Mouse (Mus musculus) testis, adult 2 months (tissue): ENCODE measurements at regions not wholly inside any gene's neighbourhood (a gene's known extent, or its start where the extent isn't known, plus 50 kb on each side); places are given as distances from the start of the nearest gene placed in this dataset.

Experiments used
- H3K27ac ChIP-seq: fragments of 200-500 bp; 2 replicates; pipeline ENCODE4 v1.5.1; 2012; ENCODE audit warnings: low read depth, low read length; ENCODE audit not compliant: control insufficient read depth, insufficient read depth
- H3K27me3 ChIP-seq: fragments of 200-500 bp; 2 replicates; pipeline ENCODE4 v1.6.1; 2012; ENCODE audit warnings: mild to moderate bottlenecking, low read length, moderate library complexity; ENCODE audit not compliant: control insufficient read depth, insufficient read depth
- H3K36me3 ChIP-seq: fragments of 200-500 bp; 2 replicates; pipeline ENCODE4 v1.6.1; 2012; ENCODE audit warnings: mild to moderate bottlenecking, low read length; ENCODE audit not compliant: control insufficient read depth, insufficient read depth
- H3K4me1 ChIP-seq: fragments of 200-500 bp; 2 replicates; pipeline ENCODE4 v1.6.1; 2012; ENCODE audit warnings: low read length; ENCODE audit not compliant: control insufficient read depth, insufficient read depth
- H3K4me3 ChIP-seq: fragments of 200-500 bp; 2 replicates; pipeline ENCODE4 v1.5.1; 2012; ENCODE audit warnings: low read depth, mild to moderate bottlenecking, low read length, moderate library complexity, mixed read lengths; ENCODE audit not compliant: control insufficient read depth
- CTCF ChIP-seq: fragments of 200-500 bp; IDR thresholded peaks from 2 replicates; pipeline ENCODE4 v1.5.1; 2012; ENCODE audit warnings: low read depth, mild to moderate bottlenecking, inconsistent platforms, low read length, moderate library complexity; ENCODE audit not compliant: control insufficient read depth, insufficient read depth, insufficient replicate concordance
- POLR2A ChIP-seq: fragments of 200-500 bp; IDR thresholded peaks from 2 replicates; pipeline ENCODE4 v1.6.1; 2012; ENCODE audit warnings: low read depth, mild to moderate bottlenecking, inconsistent platforms, low read length, moderate library complexity; ENCODE audit not compliant: control insufficient read depth

DNA sequence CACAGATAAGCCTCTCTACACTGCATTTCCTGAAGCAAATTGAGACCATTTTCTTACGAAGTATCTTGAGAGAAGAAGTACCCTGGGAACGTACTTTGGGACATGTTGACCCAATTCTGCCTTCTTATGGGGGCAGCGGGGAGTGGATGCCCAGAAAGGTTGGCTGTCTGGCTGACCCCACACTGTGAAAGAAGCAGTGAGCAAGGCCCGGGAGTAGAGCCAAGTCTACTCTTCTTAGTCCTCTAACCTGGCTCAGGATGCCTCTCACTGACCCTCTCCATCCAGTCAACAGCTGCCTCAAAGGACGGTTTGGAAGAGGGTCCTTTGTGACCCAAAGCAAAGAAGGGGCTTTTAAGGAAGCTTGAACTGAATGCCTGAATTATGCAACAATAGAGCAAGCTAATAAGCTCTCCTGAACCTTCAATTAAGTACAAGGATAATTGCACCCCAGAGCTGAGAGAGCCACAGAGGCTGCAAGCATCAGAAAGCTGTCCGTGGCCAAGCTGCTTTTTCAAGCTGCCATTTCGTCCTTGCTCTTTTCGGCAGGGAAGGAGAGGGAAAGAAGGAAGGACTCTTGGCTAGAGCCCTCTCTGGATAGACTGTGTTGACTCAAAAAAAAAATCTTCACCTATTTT is 70.3 kb downstream of the Pctp start:
- H3K4me3 ChIP-seq, result no peak overlapping the region
- TF ChIP-seq POLR2A (no peak), CTCF (no peak)
- no peaks in the 10 kb centered on the region for H3K27me3 ChIP-seq
- H3K27ac ChIP-seq, result no peak overlapping the region
- H3K4me1 ChIP-seq, result no peaks in the 10 kb centered on the region
- no peaks in the 10 kb centered on the region for H3K36me3 ChIP-seq

DNA sequence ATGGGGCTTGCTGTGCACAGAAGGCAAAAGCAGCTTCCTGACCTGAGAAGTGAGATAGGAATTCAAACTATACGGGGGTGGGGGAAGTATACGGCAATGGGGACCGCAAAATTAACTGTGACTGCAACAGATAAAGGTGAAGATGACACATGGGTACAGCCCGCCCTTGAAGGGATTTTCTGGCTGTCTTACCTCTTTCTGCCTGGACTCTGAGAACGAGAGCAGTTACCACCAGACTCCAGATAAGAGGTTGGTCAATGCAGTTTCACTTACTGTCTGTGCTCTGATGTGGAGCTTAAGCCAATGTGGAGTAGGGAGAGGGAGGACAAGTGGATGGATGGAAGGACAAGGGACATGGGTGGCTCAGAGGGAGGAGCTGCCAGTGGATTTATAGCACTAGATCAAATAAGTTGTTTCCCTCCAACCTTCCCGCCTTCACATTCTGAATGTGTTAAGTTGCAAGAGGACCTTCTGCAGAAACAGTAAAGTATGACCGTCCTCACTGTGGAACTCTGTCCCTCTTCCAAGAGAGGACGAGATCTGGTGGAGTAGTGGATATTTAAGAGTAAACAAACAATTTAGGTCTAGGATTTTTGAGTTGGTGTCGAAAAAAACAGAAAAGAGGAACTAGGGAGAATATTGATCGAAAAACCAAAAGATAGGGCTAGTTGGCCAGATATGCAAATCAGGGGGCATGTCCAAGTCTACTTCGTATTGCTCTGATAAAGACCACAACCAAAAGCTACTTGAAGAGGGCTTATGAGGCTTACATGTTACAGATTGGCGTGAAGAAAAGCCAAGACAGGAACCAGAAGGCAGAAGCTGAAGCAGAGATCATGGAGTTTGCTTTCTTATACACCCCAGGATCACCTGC is 73.3 kb downstream of the Pctp start:
- Histone ChIP-seq H3K27ac (no peak overlapping the region), H3K4me3 (no peak overlapping the region), H3K4me1 (no peaks in the 10 kb centered on the region), H3K27me3 (no peaks in the 10 kb centered on the region), H3K36me3 (no peaks in the 10 kb centered on the region)
- TF ChIP-seq CTCF (no peak), POLR2A (no peak)

DNA sequence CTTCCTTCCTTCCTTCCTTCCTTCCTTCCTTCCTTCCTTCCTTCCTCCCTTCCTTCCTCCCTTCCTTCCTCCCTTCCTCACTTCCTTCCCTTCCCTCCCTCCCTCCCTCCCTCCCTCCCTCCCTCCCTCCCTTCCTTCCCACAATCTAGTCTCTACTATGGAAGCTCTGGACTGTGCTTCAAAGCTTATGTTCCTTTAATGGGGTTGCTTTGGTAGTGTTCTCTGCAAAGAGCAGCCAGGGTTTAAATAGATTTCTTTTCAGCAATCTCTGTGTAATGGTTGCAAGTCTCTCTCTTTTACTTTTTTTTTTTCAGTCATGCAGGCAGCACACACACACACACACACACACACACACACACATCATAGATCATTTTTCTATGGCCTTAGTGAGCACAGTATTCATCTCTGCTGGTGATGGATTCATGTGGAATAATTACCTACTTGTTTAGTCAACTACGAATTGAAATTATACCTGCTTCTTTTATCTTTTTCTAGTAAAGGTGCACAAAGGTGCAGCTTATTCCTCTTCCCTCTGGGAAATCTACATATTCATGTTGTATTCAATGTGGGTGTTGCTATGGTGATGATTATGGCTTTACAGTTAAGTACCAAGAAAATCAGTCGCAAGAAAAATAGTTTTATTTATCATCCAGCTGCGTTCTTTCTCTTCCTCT is 75.1 kb downstream of the Pctp start:
- Histone ChIP-seq H3K4me1 (no peaks in the 10 kb centered on the region), H3K27me3 (no peaks in the 10 kb centered on the region), H3K27ac (no peak overlapping the region), H3K4me3 (no peak overlapping the region), H3K36me3 (no peaks in the 10 kb centered on the region)
- TF ChIP-seq CTCF (no peak), POLR2A (no peak)

DNA sequence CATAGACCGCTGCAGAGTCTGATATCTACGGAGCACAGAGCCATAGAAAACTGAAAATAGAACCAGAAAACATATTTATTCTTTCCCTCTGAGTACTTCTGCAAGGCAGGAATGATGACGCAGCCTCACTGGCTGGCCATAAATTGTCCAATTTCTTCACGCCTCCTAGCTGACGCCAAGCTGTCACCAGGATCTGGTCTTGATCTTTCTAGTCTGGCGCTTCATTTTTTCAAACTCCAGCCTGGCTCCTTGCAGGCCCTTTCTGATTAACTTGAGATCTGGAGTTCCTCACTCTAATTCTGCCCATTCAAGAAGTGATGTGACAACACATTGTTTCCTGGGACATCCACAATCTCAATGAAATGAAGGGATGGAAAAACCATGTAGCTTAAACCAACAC is 80.1 kb downstream of the Pctp start:
- no peaks in the 10 kb centered on the region for H3K27me3 ChIP-seq
- H3K4me1 ChIP-seq, result no peaks in the 10 kb centered on the region
- TF ChIP-seq POLR2A, result no peak
- TF ChIP-seq CTCF, result no peak
- no peaks in the 10 kb centered on the region for H3K36me3 ChIP-seq
- H3K4me3 ChIP-seq, result no peak overlapping the region
- H3K27ac ChIP-seq, result no peak overlapping the region

DNA sequence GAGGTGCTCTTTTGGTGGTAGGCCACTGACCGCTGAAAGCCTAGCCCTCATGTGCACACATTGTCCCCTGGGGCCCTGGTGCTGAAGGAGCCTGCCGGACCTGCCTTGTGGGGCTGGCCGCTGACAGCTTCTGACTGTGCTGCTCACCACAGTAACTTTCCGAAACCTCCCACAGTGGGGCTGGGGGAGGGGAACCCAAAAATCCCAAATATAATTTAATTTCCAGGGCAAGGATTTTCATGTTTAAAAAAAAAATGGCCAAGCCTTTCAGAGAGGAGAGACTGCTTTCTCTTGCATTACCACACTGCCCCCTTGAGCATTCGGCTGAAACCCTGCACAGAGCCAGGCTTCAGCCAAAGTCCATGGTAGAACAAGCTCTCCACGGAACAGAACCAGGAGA is 81.5 kb downstream of the Pctp start:
- H3K4me3 ChIP-seq, result no peak overlapping the region
- no peaks in the 10 kb centered on the region for H3K36me3 ChIP-seq
- no peak for TF ChIP-seq POLR2A
- peak; percentile 47; the same call in 1 of the 2 replicates for TF ChIP-seq CTCF
- no peak overlapping the region for H3K27ac ChIP-seq
- no peaks in the 10 kb centered on the region for H3K4me1 ChIP-seq
- H3K27me3 ChIP-seq, result no peaks in the 10 kb centered on the region

DNA sequence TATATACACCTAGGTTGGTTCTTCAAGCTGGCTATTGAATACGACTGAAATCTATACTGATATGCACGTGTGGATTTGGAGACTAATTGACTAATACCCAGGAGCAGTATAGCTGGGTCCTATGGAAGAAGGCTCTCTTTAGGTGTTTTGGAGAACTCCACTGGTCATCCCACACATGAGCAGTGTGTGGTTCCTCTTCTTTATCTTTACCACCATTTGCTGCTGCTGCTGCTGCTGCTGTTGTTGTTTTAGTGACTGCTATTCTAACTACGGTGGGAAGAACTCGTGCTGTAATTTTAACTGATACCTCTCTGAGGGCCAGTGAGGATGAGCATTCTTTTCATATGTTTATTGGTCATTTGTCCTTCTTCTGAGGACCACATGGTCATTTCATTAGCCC is 86.9 kb downstream of the Pctp start:
- no peak overlapping the region for H3K4me3 ChIP-seq
- H3K4me1 ChIP-seq, result no peaks in the 10 kb centered on the region
- TF ChIP-seq POLR2A (no peak), CTCF (no peak)

DNA sequence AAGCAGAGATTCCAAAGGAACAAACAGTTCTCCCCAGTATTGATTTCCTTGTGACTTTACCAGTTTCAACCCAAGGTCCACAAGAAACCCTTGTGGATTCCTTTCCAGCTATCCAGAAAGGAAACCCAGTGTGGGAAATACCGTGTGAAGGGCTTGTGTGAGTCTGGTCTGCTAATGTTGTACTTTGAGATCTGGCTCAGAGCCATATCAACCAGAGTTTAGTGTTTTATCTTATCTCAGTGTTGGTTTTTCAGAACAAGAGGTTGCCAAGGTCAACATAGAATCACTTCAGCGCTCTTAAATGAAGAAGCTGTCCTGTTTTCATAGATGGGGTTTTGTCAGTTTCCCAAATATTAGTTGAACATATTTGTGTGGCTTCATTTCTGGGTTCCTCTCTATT is 88.1 kb downstream of the Pctp start:
- Histone ChIP-seq H3K4me3 (no peak overlapping the region), H3K27me3 (no peaks in the 10 kb centered on the region), H3K4me1 (no peaks in the 10 kb centered on the region), H3K36me3 (no peaks in the 10 kb centered on the region), H3K27ac (no peak overlapping the region)
- no peak for TF ChIP-seq POLR2A
- no peak for TF ChIP-seq CTCF

More for the DNA sequence above, 86.9 kb downstream of the Pctp start:
- Histone ChIP-seq H3K27ac (no peak overlapping the region), H3K27me3 (no peaks in the 10 kb centered on the region), H3K36me3 (no peaks in the 10 kb centered on the region)
